8 mouse cellular contexts compared by ENCODE assay signal in genomic region chr13:37388222-37389202, GRCm38 (mm10). TPM values are rescaled to one million over a fixed set of nuclear protein-coding genes. Genes with fewer than 3 reads are reported as not detected.
A peak's percentile ranks its signal among the peaks of the same experiment; 100 is the strongest.
DNase-seq lines count a peak whose midpoint lies in the region; ATAC-seq and TF ChIP-seq lines count a peak whose summit lies in the region.

No protein-coding gene starts in this region.

- peaks cover 7% of the 10 kb centered on the region; the same call in 1 of the 2 replicates for H3K4me1 ChIP-seq in forebrain, postnatal 0 days (ENCODE audit: insufficient read depth)
- H3K4me1 ChIP-seq in hindbrain, embryonic 15.5 days (replicated peaks): peaks cover 13% of the 10 kb centered on the region

- no peaks in the 10 kb centered on the region for H3K9me3 ChIP-seq in forebrain, postnatal 0 days (ENCODE audit: low read length)
- H3K9me3 ChIP-seq in hindbrain, embryonic 15.5 days: no peaks in the 10 kb centered on the region

- peak overlapping the region; percentile 66; the same call in 1 of the 2 replicates for H3K27ac ChIP-seq in forebrain, postnatal 0 days (ENCODE audit: low read depth, low read length)
- H3K27ac ChIP-seq in hindbrain, embryonic 15.5 days (replicated peaks): peak overlapping the region; percentile 53

- peak overlapping the region; percentile 22; the same call in 1 of the 2 replicates for H3K9ac ChIP-seq in forebrain, postnatal 0 days
- H3K9ac ChIP-seq in hindbrain, embryonic 15.5 days: no peak overlapping the region

- H3K4me3 ChIP-seq in forebrain, postnatal 0 days (ENCODE audit: low read depth, low read length): no peak overlapping the region
- no peak overlapping the region for H3K4me3 ChIP-seq in hindbrain, embryonic 15.5 days

- no peaks in the 10 kb centered on the region for H3K36me3 ChIP-seq in forebrain, postnatal 0 days (ENCODE audit: insufficient read depth)
- H3K36me3 ChIP-seq in hindbrain, embryonic 15.5 days: no peaks in the 10 kb centered on the region

- no peaks in the 10 kb centered on the region; the same call in 1 of the 2 replicates for H3K27me3 ChIP-seq in forebrain, postnatal 0 days (ENCODE audit: insufficient read depth, low read length)
- H3K27me3 ChIP-seq in hindbrain, embryonic 15.5 days: no peaks in the 10 kb centered on the region

- H3K4me2 ChIP-seq in forebrain, postnatal 0 days (ENCODE audit: low read depth): peak overlapping the region; percentile 34
- peak overlapping the region; percentile 36 for H3K4me2 ChIP-seq in hindbrain, embryonic 15.5 days

- 20% methylated on average over 9 of the region's 9 CpGs for WGBS in forebrain, postnatal 0 days
- WGBS in hindbrain, embryonic 15.5 days: 32% methylated on average over 9 of the region's 9 CpGs

- ATAC-seq in forebrain, postnatal 0 days: peak; percentile 88
- ATAC-seq in hindbrain, embryonic 15.5 days (ENCODE audit: low FRiP score, low read depth): peak; percentile 85; the same call in 1 of the 2 replicates

- TF ChIP-seq CTCF in forebrain, postnatal 0 days (IDR thresholded peaks at IDR 0.05; ENCODE audit: low read depth): no peak

- peak; percentile 8 for DNase-seq in ovary, postnatal 36 days (ENCODE audit: low spot score)
- no peak for DNase-seq in ovary, adult 18-20 months (ENCODE audit: low spot score)
- peak; percentile 78 for DNase-seq in forebrain, postnatal 0 days
- peak; percentile 38 for DNase-seq in lung, postnatal 25 days (ENCODE audit: low spot score)
- no peak for DNase-seq in natural killer cell, adult 2 months (ENCODE audit: low spot score in 2 of 2)
- no peak for DNase-seq in kidney, adult 9 months
- DNase-seq in urinary bladder, adult 18-20 months (ENCODE audit: low spot score in 2 of 2): no peak

RNA-seq across cellular contexts. Expression of gene Ly86, which starts 43.5 kb away (rescaled TPM):
- total RNA-seq in forebrain, postnatal 0 days (2014; rRNA removed): 3.1 and 5.2 TPM in 2 replicates
- 11.3 and 11.6 TPM in 2 replicates for polyA plus RNA-seq in forebrain, postnatal 0 days (2015; fragmentation: Nextera tagmentation; extraction: Ambion mirVana)
- 6.9 and 9.4 TPM in 2 replicates for polyA plus RNA-seq in hindbrain, embryonic 15.5 days (2015; fragmentation: Nextera tagmentation; extraction: Ambion mirVana)

Comparison
In these comparisons a context has a peak if more than half of its experiments do, and no peak if none do; other contexts are left out.
1. DNase-seq: peak in ovary, postnatal 36 days (single experiment), forebrain, postnatal 0 days (single experiment) and lung, postnatal 25 days (single experiment); none in ovary, adult 18-20 months (single experiment), natural killer cell, adult 2 months (0 of 2), kidney, adult 9 months (single experiment) and urinary bladder, adult 18-20 months (0 of 2).